Mouse (Mus musculus) bone marrow macrophage, adult 2 months (primary cell): ENCODE data around the gene Syce2. TPM values are rescaled to one million over a fixed set of nuclear protein-coding genes. Genes with fewer than 3 reads are reported as not detected.
A peak's percentile ranks its signal among the peaks of the same experiment; 100 is the strongest.

ENCODE experiments used
- H3K27ac ChIP-seq: 2 replicates; pipeline ENCODE4 v1.5.1; 2012; ENCODE audit warnings: low read depth, low read length; ENCODE audit not compliant: insufficient read depth
- H3K4me1 ChIP-seq: 2 replicates; pipeline ENCODE4 v1.6.1; 2012; ENCODE audit warnings: low read length; ENCODE audit not compliant: control insufficient read depth, insufficient read depth
- H3K4me3 ChIP-seq: 2 replicates; pipeline ENCODE4 v1.5.1; 2012; ENCODE audit warnings: mild to moderate bottlenecking, low read length, moderate library complexity; ENCODE audit not compliant: insufficient read depth
- CTCF ChIP-seq: IDR thresholded peaks from 2 replicates; pipeline ENCODE4 v1.5.1; 2012; ENCODE audit warnings: low read depth, mild to moderate bottlenecking, low read length, moderate library complexity
- POLR2A ChIP-seq: IDR thresholded peaks from 2 replicates; pipeline ENCODE4 v1.6.1; 2012; ENCODE audit warnings: mild to moderate bottlenecking, low read depth, low read length, borderline replicate concordance
- polyA plus RNA-seq: library from polyadenylated mRNA; stranded (reverse); fragments of >200 nt; gene quantifications from 2 replicates; pipeline ENCODE4 v1.2.4, GENCODE M21; 2012; ENCODE audit not compliant: missing spikeins, insufficient read depth, insufficient read length

Syce2 gene
- polyA plus RNA-seq, 1 experiment: 19.4 TPM

GRCm38 (mm10) chr8:84834002-84834865 is 37.7 kb upstream of the Syce2 start:
- TF ChIP-seq POLR2A (no peak), CTCF (no peak)
- Histone ChIP-seq H3K4me3 (no peak overlapping the region), H3K4me1 (peaks cover 5% of the 10 kb centered on the region), H3K27ac (no peak overlapping the region)

GRCm38 (mm10) chr8:84834866-84835855 is 36.8 kb upstream of the Syce2 start:
- Histone ChIP-seq H3K27ac (no peak overlapping the region), H3K4me3 (no peak overlapping the region), H3K4me1 (peaks cover 10% of the 10 kb centered on the region)
- TF ChIP-seq POLR2A (no peak), CTCF (no peak)

- H3K27ac ChIP-seq: no peak overlapping the region
- TF ChIP-seq CTCF (no peak), POLR2A (no peak)
Measured at GRCm38 (mm10) chr8:84837149-84837911, 34.6 kb upstream of the Syce2 start.

GRCm38 (mm10) chr8:84837912-84838470 is 33.9 kb upstream of the Syce2 start:
- Histone ChIP-seq H3K4me3 (no peak overlapping the region), H3K4me1 (peaks cover 8% of the 10 kb centered on the region), H3K27ac (no peak overlapping the region)
- no peak for TF ChIP-seq POLR2A
- no peak for TF ChIP-seq CTCF

More at GRCm38 (mm10) chr8:84837149-84837911, 34.6 kb upstream of the Syce2 start:
- Histone ChIP-seq H3K4me3 (no peak overlapping the region), H3K4me1 (peaks cover 6% of the 10 kb centered on the region)

- H3K4me1 ChIP-seq: peaks cover 10% of the 10 kb centered on the region
- TF ChIP-seq CTCF: no peak
- TF ChIP-seq POLR2A: no peak
- H3K4me3 ChIP-seq: no peak overlapping the region
- H3K27ac ChIP-seq: no peak overlapping the region
Measured at GRCm38 (mm10) chr8:84838513-84838912, 33.4 kb upstream of the Syce2 start.

- Histone ChIP-seq H3K4me3 (peak overlapping the region; percentile 83), H3K27ac (peak overlapping the region; percentile 12; the same call in 1 of the 2 replicates), H3K4me1 (peaks cover 16% of the 10 kb centered on the region)
- TF ChIP-seq CTCF: no peak
- TF ChIP-seq POLR2A: no peak
Measured at GRCm38 (mm10) chr8:84839411-84839810, 32.5 kb upstream of the Syce2 start.

- peaks cover 21% of the 10 kb centered on the region for H3K4me1 ChIP-seq
- TF ChIP-seq POLR2A: no peak
- no peak for TF ChIP-seq CTCF
- H3K4me3 ChIP-seq: peak overlapping the region; percentile 83
- H3K27ac ChIP-seq: peak overlapping the region; percentile 84
Measured at GRCm38 (mm10) chr8:84839875-84840247, 32.0 kb upstream of the Syce2 start.

- Histone ChIP-seq H3K27ac (peak within 1 kb of the TSS; percentile 84), H3K4me3 (peak within 1 kb of the TSS; percentile 83), H3K4me1 (peaks cover 22% of the 10 kb centered on the region)
- TF ChIP-seq POLR2A (no peak), CTCF (no peak)
Measured at GRCm38 (mm10) chr8:84840248-84840999, 31.5 kb upstream of the Syce2 start, which contains the start of gene Rad23a. TSS of gene Rad23a (minus strand) at chr8:84840665.
